Mouse (Mus musculus) liver, adult 2 months (tissue): Measurements from ENCODE around the gene Mrc2. TPM values are rescaled to one million over a fixed set of nuclear protein-coding genes. Genes with fewer than 3 reads are reported as not detected.

Experiments
- DNase-seq: peaks from one replicate; pipeline ENCODE4 v3.0.0-alpha.2; 2011; ENCODE audit warnings: low read depth, low spot score; ENCODE audit errors: extremely low read depth
- H3K27ac ChIP-seq: fragments of 200-500 bp; replicated peaks from 2 replicates; pipeline ENCODE4 v1.5.1; 2012; ENCODE audit warnings: low read depth, mild to moderate bottlenecking, control low read depth, inconsistent platforms, low read length; ENCODE audit not compliant: insufficient read depth
- H3K27me3 ChIP-seq: fragments of 200-500 bp; 2 replicates; pipeline ENCODE4 v1.6.1; 2012; ENCODE audit warnings: mild to moderate bottlenecking, moderate library complexity, low read length, inconsistent platforms; ENCODE audit not compliant: control insufficient read depth, insufficient read depth
- H3K36me3 ChIP-seq: fragments of 200-500 bp; 2 replicates; pipeline ENCODE4 v1.6.1; 2012; ENCODE audit warnings: low read length, inconsistent platforms; ENCODE audit not compliant: control insufficient read depth, insufficient read depth
- H3K4me1 ChIP-seq: fragments of 200-500 bp; 2 replicates; pipeline ENCODE4 v1.6.1; 2011; ENCODE audit warnings: low read length; ENCODE audit not compliant: control insufficient read depth, insufficient read depth
- H3K4me3 ChIP-seq: fragments of 200-500 bp; 2 replicates; pipeline ENCODE4 v1.5.1; 2011; ENCODE audit warnings: low read depth, mild to moderate bottlenecking, control low read depth, low read length, moderate library complexity; ENCODE audit not compliant: insufficient read depth
- H3K79me2 ChIP-seq: fragments of 200-500 bp; 2 replicates; pipeline ENCODE4 v1.6.1; 2012; ENCODE audit warnings: inconsistent platforms, mild to moderate bottlenecking, low read length, moderate library complexity; ENCODE audit not compliant: control insufficient read depth, insufficient read depth
- H3K9ac ChIP-seq: fragments of 200-500 bp; 2 replicates; pipeline ENCODE4 v1.6.1; 2012; ENCODE audit warnings: low read depth, mild to moderate bottlenecking, control low read depth, inconsistent platforms, low read length
- CTCF ChIP-seq: fragments of 200-500 bp; IDR thresholded peaks from 2 replicates; pipeline ENCODE4 v1.5.1; 2011; ENCODE audit warnings: low read depth, low read length, control low read depth
- POLR2A ChIP-seq: fragments of 200-500 bp; IDR thresholded peaks from 2 replicates; pipeline ENCODE4 v1.6.1; 2011; ENCODE audit warnings: low read length, control low read depth; ENCODE audit not compliant: insufficient read depth; ENCODE audit errors: extremely low read depth
- WGBS: fragments of 180-500 bp; shearing (Covaris S2); methylation state at CpG from one replicate; pipeline ENCODE4 v1.1.7; 2018; 5-methylcytosine and 5-hydroxymethylcytosine counted together
- polyA plus RNA-seq: library from polyadenylated mRNA; depleted of rRNA; stranded (reverse); fragments of >200 nt; gene quantifications from 2 replicates; pipeline ENCODE4 v1.2.3, GENCODE M21; 2012
- total RNA-seq: library from RNA; depleted of rRNA; stranded (reverse); fragments of >200 nt; gene quantifications from 2 replicates; pipeline ENCODE4 v1.2.3, GENCODE M21; 2014

Gene Mrc2
- total and polyA plus RNA-seq, 2 experiments = 0.55 to 0.91 TPM

DNA sequence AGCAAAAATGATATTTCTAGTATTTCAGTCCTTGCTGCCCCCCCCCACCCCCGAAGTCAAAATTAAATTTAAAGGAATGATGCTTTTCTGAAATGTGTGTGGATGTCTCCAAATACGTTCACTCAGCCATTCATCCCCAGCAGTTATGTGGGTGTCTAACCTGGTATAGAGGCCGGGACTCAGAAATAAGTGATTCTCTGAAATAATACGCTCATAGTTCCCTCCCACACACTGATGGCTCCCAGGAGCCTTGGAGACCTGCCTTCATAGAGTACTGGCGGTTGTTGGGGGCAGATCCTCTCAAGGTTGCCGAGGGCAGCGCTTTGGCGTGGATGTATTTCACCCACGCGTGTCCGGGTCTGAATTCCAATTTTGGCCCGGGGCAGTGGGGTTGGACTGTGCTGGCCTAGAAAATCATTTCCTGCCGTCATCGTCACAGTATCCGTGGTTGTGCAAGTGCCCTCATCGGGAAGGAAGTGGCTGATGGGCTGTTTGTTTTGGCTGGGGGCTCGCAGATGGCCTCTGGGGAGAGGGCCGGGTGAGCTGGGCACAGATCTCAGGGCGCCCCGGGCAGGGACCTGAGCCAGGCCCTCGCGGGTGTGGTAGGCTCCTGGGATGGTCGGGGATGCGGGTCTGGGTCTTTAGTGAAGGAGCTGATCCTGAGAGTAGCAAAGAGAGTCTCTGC, 19.0 kb downstream of the Mrc2 start:
- no peak for DNase-seq
- WGBS = 63% methylated on average over 24 of the region's 24 CpGs
- TF ChIP-seq CTCF (no peak), POLR2A (no peak)

DNA sequence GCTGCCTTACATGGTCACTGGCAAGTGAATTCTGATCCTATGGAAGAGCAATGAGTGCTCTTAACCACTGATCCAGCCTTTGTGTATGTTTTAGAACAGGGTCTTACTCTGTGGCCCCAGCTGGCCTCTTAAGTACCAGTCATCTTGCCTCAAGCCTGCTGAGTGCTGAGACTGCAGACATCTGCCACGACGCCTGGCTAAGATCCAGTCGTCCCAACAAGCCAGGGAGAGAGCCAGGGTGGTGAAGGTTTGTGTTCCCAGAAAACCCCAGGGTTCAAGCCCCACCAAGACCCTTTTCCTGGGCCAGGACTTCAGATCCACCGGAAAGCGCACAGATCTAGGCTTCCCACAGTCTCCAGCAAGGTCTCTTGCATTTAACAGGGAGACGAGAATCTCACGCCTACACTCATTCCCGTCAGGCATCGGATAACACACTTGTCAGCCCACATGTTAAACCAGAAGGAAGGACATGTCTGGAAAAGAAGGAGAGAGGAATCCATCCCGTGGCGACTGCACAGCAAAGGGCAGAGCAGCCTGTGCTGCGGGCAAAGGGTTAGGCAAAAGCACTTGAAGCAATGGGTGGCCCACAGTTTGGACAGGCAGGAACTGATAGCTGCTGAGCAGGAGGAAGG, 20.0 kb downstream of the Mrc2 start:
- Histone ChIP-seq H3K27me3 (no peaks in the 10 kb centered on the region), H3K36me3 (no peaks in the 10 kb centered on the region), H3K27ac (0 out of 2 replicates have a peak overlapping the region, but pooled peaks have one; percentile 30), H3K9ac (no peak overlapping the region), H3K4me3 (no peak overlapping the region), H3K79me2 (no peaks in the 10 kb centered on the region), H3K4me1 (no peaks in the 10 kb centered on the region)
- TF ChIP-seq CTCF (no peak), POLR2A (no peak)
- DNase-seq = no peak
- 80% methylated on average over 12 of the region's 12 CpGs for WGBS

More for the DNA sequence above, 19.0 kb downstream of the Mrc2 start:
- Histone ChIP-seq H3K9ac (no peak overlapping the region), H3K4me1 (no peaks in the 10 kb centered on the region), H3K27ac (no peak overlapping the region), H3K4me3 (no peak overlapping the region), H3K79me2 (no peaks in the 10 kb centered on the region), H3K27me3 (no peaks in the 10 kb centered on the region), H3K36me3 (no peaks in the 10 kb centered on the region)

DNA sequence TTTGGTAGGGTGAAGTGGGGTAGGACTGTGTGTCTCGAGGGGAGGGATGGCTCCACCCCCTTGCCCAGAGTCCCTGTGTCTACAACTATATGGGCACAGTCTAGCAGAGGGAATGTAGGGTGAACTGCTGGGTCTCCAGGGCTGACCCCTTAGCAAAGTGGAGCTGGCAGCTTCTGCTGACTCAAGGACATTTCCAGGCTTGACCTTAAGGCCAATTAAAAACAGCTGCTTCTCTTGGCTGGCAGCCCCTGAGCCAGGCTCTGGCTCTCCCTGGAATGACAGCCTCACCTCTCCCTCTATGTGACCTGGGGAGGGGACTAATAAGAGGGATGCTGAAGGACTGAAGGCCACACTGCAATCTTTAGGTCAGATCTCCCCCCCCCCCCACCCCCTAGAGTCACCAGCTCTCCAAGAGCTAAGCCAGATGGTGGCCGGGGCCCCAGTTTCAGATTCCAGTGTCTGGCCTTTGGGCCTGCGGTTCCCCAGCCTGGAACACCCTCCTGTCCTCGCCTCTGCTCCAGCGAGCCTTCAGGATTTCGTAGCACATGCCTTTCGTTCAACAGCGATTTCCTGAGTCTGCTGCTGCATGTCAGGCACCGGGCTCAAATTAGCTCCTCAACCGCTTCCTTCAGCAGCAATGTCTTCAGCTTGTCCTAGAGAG, 20.7 kb downstream of the Mrc2 start:
- no peak for DNase-seq
- Histone ChIP-seq H3K36me3 (no peaks in the 10 kb centered on the region), H3K4me3 (no peak overlapping the region), H3K4me1 (no peaks in the 10 kb centered on the region), H3K27me3 (no peaks in the 10 kb centered on the region), H3K79me2 (no peaks in the 10 kb centered on the region), H3K9ac (no peak overlapping the region), H3K27ac (no peak overlapping the region)
- 77% methylated on average over 10 of the region's 10 CpGs for WGBS
- TF ChIP-seq POLR2A = no peak
- no peak for TF ChIP-seq CTCF

DNA sequence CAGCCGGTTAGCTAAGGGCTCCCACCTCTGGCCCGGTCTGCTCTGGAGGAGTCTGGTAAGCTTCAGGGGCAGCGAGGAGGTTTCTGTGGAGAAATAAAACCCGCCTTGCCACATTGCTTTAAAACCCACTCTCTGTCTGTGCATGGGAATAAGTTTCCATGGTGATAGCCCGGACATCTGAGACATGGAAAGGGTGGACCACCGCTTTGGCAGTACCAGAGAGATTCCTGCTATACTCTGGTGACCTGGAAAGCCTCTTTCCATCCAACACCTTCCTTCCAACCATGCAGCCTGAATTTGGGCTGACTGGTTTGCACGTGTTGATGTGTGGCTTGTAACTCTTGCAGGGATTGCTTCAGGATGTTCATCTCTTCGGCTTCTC, 21.2 kb downstream of the Mrc2 start:
- no peak for TF ChIP-seq POLR2A
- no peak for TF ChIP-seq CTCF
- no peak overlapping the region for H3K9ac ChIP-seq
- no peak for DNase-seq
- H3K79me2 ChIP-seq = no peaks in the 10 kb centered on the region
- H3K36me3 ChIP-seq = no peaks in the 10 kb centered on the region
- no peak overlapping the region for H3K27ac ChIP-seq
- no peaks in the 10 kb centered on the region for H3K4me1 ChIP-seq
- no peak overlapping the region for H3K4me3 ChIP-seq
- no peaks in the 10 kb centered on the region for H3K27me3 ChIP-seq
- 81% methylated on average over 8 of the region's 8 CpGs for WGBS

DNA sequence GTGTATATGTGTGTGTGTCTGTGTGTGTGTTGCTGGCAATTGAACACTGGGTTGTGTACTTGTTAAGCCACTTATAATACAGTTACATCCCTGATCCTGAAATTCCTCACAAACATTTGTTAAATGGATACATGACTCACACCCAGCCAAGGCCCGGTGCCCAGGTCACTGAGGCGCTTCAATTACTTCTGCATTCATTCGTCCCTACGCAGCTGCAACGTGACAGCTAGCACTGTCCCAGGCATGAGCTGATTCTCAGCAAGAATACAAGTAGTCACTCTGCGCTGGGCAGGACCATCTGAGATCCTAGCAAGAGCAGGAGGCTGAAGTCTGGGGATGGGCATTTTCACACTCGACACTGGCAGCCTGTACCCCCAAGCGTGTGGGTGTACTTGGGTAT, 22.9 kb downstream of the Mrc2 start:
- no peak for DNase-seq
- Histone ChIP-seq H3K9ac (no peak overlapping the region), H3K79me2 (no peaks in the 10 kb centered on the region), H3K27me3 (no peaks in the 10 kb centered on the region), H3K36me3 (no peaks in the 10 kb centered on the region), H3K4me1 (no peaks in the 10 kb centered on the region), H3K27ac (no peak overlapping the region), H3K4me3 (no peak overlapping the region)
- no peak for TF ChIP-seq POLR2A
- no peak for TF ChIP-seq CTCF
- 92% methylated on average over 8 of the region's 8 CpGs for WGBS

DNA sequence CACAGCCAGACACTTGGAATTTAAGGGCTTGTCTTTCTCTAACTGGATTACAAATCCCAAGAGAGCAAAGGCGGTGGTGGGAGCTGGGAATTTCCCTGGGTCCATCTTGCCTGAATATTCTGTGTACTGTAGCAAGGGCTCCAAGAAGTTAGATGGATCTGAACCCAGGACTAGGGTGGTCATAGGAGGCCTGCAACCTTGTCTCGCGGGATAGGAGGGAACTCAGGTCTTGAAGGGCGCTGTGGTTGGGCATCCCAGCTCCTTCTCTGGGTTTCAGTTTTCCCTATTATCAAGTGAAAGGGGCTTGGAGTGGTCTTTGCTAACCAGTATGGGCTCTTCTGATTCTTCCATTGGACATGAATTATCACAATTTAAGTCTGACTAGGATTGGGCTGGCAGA, 23.7 kb downstream of the Mrc2 start:
- no peak overlapping the region for H3K9ac ChIP-seq
- H3K79me2 ChIP-seq = no peaks in the 10 kb centered on the region
- no peaks in the 10 kb centered on the region for H3K27me3 ChIP-seq
- WGBS = 95% methylated on average over 4 of the region's 4 CpGs
- H3K4me3 ChIP-seq = no peak overlapping the region
- H3K4me1 ChIP-seq = no peaks in the 10 kb centered on the region
- no peak for DNase-seq
- no peaks in the 10 kb centered on the region for H3K36me3 ChIP-seq
- no peak overlapping the region for H3K27ac ChIP-seq
- TF ChIP-seq POLR2A (no peak), CTCF (no peak)
